Mouse (Mus musculus) urinary bladder, postnatal 36 days (tissue): ENCODE results near the gene Cbx2.

ENCODE experiments used
- DNase-seq, 2 experiments: peaks; one replicate each; pipeline ENCODE4 v3.0.0; 2022; ENCODE audit warnings: low spot score in 2 of 2, mixed read lengths in 1 of 2

The Cbx2 gene

GRCm38 (mm10) chr11:119022895-119023615 lies at the start of gene Cbx2:
Gene Cbx2, plus strand, starts transcription at chr11:119022962.
- DNase-seq: peak; percentile 75 to 83

- DNase-seq: no peak
Observed at GRCm38 (mm10) chr11:118974340-118974739, 48.4 kb upstream of the Cbx2 start.

- DNase-seq: peak; percentile 33 to 51
Observed at GRCm38 (mm10) chr11:118975427-118975826, 47.3 kb upstream of the Cbx2 start.

GRCm38 (mm10) chr11:118975917-118976316 lies 46.8 kb upstream of the Cbx2 start:
- DNase-seq: no peak

- no peak for DNase-seq
Observed at GRCm38 (mm10) chr11:118980388-118980787, 42.4 kb upstream of the Cbx2 start.

GRCm38 (mm10) chr11:118981012-118981776 lies 41.6 kb upstream of the Cbx2 start:
- DNase-seq: no peak

- no peak for DNase-seq
Observed at GRCm38 (mm10) chr11:118982593-118983113, 40.1 kb upstream of the Cbx2 start.

- DNase-seq: no peak
Observed at GRCm38 (mm10) chr11:118985571-118985970, 37.2 kb upstream of the Cbx2 start.

- DNase-seq: no peak
Observed at GRCm38 (mm10) chr11:118987999-118988398, 34.8 kb upstream of the Cbx2 start, which contains the start of gene Enpp7. Gene Enpp7, plus strand, starts transcription at chr11:118988188.

GRCm38 (mm10) chr11:118992781-118993180 lies 30.0 kb upstream of the Cbx2 start:
- no peak for DNase-seq

- DNase-seq: no peak
Observed at GRCm38 (mm10) chr11:118995448-118995847, 27.3 kb upstream of the Cbx2 start.

- DNase-seq: no peak
Observed at GRCm38 (mm10) chr11:118997182-118997581, 25.6 kb upstream of the Cbx2 start.

GRCm38 (mm10) chr11:118998540-118999265 lies 24.1 kb upstream of the Cbx2 start:
- DNase-seq: peak; percentile 53 to 72

GRCm38 (mm10) chr11:118999361-118999804 lies 23.4 kb upstream of the Cbx2 start:
- no peak for DNase-seq

GRCm38 (mm10) chr11:119000877-119001276 lies 21.9 kb upstream of the Cbx2 start:
- DNase-seq: no peak

GRCm38 (mm10) chr11:119001493-119002128 lies 21.2 kb upstream of the Cbx2 start:
- DNase-seq: no peak

GRCm38 (mm10) chr11:119005547-119006275 lies 17.1 kb upstream of the Cbx2 start:
- DNase-seq: no peak

- no peak for DNase-seq
Observed at GRCm38 (mm10) chr11:119006462-119006861, 16.3 kb upstream of the Cbx2 start.

- DNase-seq: no peak
Observed at GRCm38 (mm10) chr11:119007461-119008456, 15.0 kb upstream of the Cbx2 start.

- DNase-seq: no peak
Observed at GRCm38 (mm10) chr11:119014455-119014854, 8.3 kb upstream of the Cbx2 start.
